Mouse (Mus musculus) embryo, embryonic 9.5 days (tissue): ENCODE measurements at regions not wholly inside any gene's neighbourhood (a gene's known extent, or its start where the extent isn't known, plus 50 kb on each side); places are given as distances from the start of the nearest gene placed in this dataset.
"Not testable (repeated sequence)": the region's sequence is repeated elsewhere in the genome, so short reads cannot be mapped to it uniquely, and the experiment has no call there.

ENCODE experiments used
- DNase-seq: peaks from one replicate; pipeline ENCODE4 v3.0.0-alpha.2; 2017; ENCODE audit errors: extremely low spot score

- DNase-seq, result peak; percentile 18
These were observed 321.8 kb upstream of the Gdi2 start for GRCm38 (mm10) chr13:3216070-3216469.

GRCm38 (mm10) chr13:3221005-3221621 lies 316.8 kb upstream of the Gdi2 start:
- not testable (repeated sequence) for DNase-seq

GRCm38 (mm10) chr13:3221622-3222021 lies 316.2 kb upstream of the Gdi2 start:
- DNase-seq, result no peak

- DNase-seq, result no peak
These were observed 279.5 kb upstream of the Gdi2 start for GRCm38 (mm10) chr13:3258379-3258778.

GRCm38 (mm10) chr13:3276130-3276529 lies 261.7 kb upstream of the Gdi2 start:
- not testable (repeated sequence) for DNase-seq
